Mouse (Mus musculus): ENCODE measurements around the gene Gm28557. TPM values are rescaled to one million over a fixed set of nuclear protein-coding genes. Genes with fewer than 3 reads are reported as not detected.

Gene Gm28557
- polyA plus RNA-seq, 1 experiment = 5.8 TPM

- Histone ChIP-seq H3K9ac (ENCODE audit: low read depth, poor library complexity, severe bottlenecking) (no peak overlapping the region), H3K9me3 (replicated peaks; ENCODE audit: control insufficient read depth, insufficient read depth, low read length, poor library complexity, severe bottlenecking) (peaks cover 10% of the 10 kb centered on the region; the same call in 1 of the 2 replicates), H3K36me3 (ENCODE audit: control insufficient read depth, insufficient read depth, low read length, poor library complexity, severe bottlenecking) (no peaks in the 10 kb centered on the region), H3K27ac (ENCODE audit: insufficient read depth, low read length) (no peak overlapping the region), H3K4me3 (ENCODE audit: low read depth, low read length) (no peak overlapping the region), H3K4me1 (ENCODE audit: control insufficient read depth, insufficient read depth, low read length) (no peaks in the 10 kb centered on the region), H3K27me3 (ENCODE audit: control insufficient read depth, insufficient read depth, low read length, poor library complexity, severe bottlenecking) (no peaks in the 10 kb centered on the region)
- no peak for TF ChIP-seq CTCF (IDR thresholded peaks at IDR 0.05; ENCODE audit: low read depth, low read length)
- TF ChIP-seq EP300 (IDR thresholded peaks at IDR 0.05; ENCODE audit: insufficient read depth, low read depth, low read length) = no peak
- TF ChIP-seq POLR2A (IDR thresholded peaks at IDR 0.05; ENCODE audit: insufficient read depth, low read length) = no peak
Measured at GRCm38 (mm10) chr13:67113287-67113686, 4.9 kb upstream of the Gm28557 start.

- TF ChIP-seq POLR2A (IDR thresholded peaks at IDR 0.05; ENCODE audit: insufficient read depth, low read length) = no peak
- Histone ChIP-seq H3K27ac (ENCODE audit: insufficient read depth, low read length) (no peak overlapping the region), H3K4me1 (ENCODE audit: control insufficient read depth, insufficient read depth, low read length) (no peaks in the 10 kb centered on the region), H3K4me3 (ENCODE audit: low read depth, low read length) (no peak overlapping the region), H3K27me3 (ENCODE audit: control insufficient read depth, insufficient read depth, low read length, poor library complexity, severe bottlenecking) (no peaks in the 10 kb centered on the region), H3K36me3 (ENCODE audit: control insufficient read depth, insufficient read depth, low read length, poor library complexity, severe bottlenecking) (no peaks in the 10 kb centered on the region), H3K9ac (ENCODE audit: low read depth, poor library complexity, severe bottlenecking) (no peak overlapping the region), H3K9me3 (replicated peaks; ENCODE audit: control insufficient read depth, insufficient read depth, low read length, poor library complexity, severe bottlenecking) (peaks cover 10% of the 10 kb centered on the region; the same call in 1 of the 2 replicates)
Measured at GRCm38 (mm10) chr13:67112096-67112495, 3.7 kb upstream of the Gm28557 start.

- no peak for TF ChIP-seq POLR2A (IDR thresholded peaks at IDR 0.05; ENCODE audit: insufficient read depth, low read length)
- peak; percentile 35 for TF ChIP-seq CTCF (IDR thresholded peaks at IDR 0.05; ENCODE audit: low read depth, low read length)
- no peak overlapping the region for H3K27ac ChIP-seq (ENCODE audit: insufficient read depth, low read length)
- H3K4me1 ChIP-seq (ENCODE audit: control insufficient read depth, insufficient read depth, low read length) = no peaks in the 10 kb centered on the region
- no peaks in the 10 kb centered on the region for H3K36me3 ChIP-seq (ENCODE audit: control insufficient read depth, insufficient read depth, low read length, poor library complexity, severe bottlenecking)
- no peak overlapping the region for H3K4me3 ChIP-seq (ENCODE audit: low read depth, low read length)
- no peaks in the 10 kb centered on the region for H3K9me3 ChIP-seq (replicated peaks; ENCODE audit: control insufficient read depth, insufficient read depth, low read length, poor library complexity, severe bottlenecking)
- H3K27me3 ChIP-seq (ENCODE audit: control insufficient read depth, insufficient read depth, low read length, poor library complexity, severe bottlenecking) = no peaks in the 10 kb centered on the region
- H3K9ac ChIP-seq (ENCODE audit: low read depth, poor library complexity, severe bottlenecking) = no peak overlapping the region
Measured at GRCm38 (mm10) chr13:67108821-67109206, 410 bp upstream of the Gm28557 start.

- Histone ChIP-seq H3K4me1 (ENCODE audit: control insufficient read depth, insufficient read depth, low read length) (no peaks in the 10 kb centered on the region), H3K36me3 (ENCODE audit: control insufficient read depth, insufficient read depth, low read length, poor library complexity, severe bottlenecking) (no peaks in the 10 kb centered on the region), H3K27ac (ENCODE audit: insufficient read depth, low read length) (no peak overlapping the region), H3K27me3 (ENCODE audit: control insufficient read depth, insufficient read depth, low read length, poor library complexity, severe bottlenecking) (no peaks in the 10 kb centered on the region), H3K4me3 (ENCODE audit: low read depth, low read length) (peak overlapping the region; percentile 98), H3K9ac (ENCODE audit: low read depth, poor library complexity, severe bottlenecking) (peak overlapping the region; percentile 74), H3K9me3 (replicated peaks; ENCODE audit: control insufficient read depth, insufficient read depth, low read length, poor library complexity, severe bottlenecking) (no peaks in the 10 kb centered on the region)
- TF ChIP-seq EP300 (IDR thresholded peaks at IDR 0.05; ENCODE audit: insufficient read depth, low read depth, low read length) (no peak), POLR2A (IDR thresholded peaks at IDR 0.05; ENCODE audit: insufficient read depth, low read length) (no peak), CTCF (IDR thresholded peaks at IDR 0.05; ENCODE audit: low read depth, low read length) (no peak)
Measured at GRCm38 (mm10) chr13:67107681-67108080, 723 bp downstream of the Gm28557 start.

GRCm38 (mm10) chr13:67097876-67098275 is 10.5 kb downstream of the Gm28557 start, which contains the start of gene Zfp708:
Zfp708 (minus strand) TSS chr13:67097976.
- TF ChIP-seq CTCF (IDR thresholded peaks at IDR 0.05; ENCODE audit: low read depth, low read length) (no peak), EP300 (IDR thresholded peaks at IDR 0.05; ENCODE audit: insufficient read depth, low read depth, low read length) (no peak), POLR2A (IDR thresholded peaks at IDR 0.05; ENCODE audit: insufficient read depth, low read length) (no peak)
- H3K27me3 ChIP-seq (ENCODE audit: control insufficient read depth, insufficient read depth, low read length, poor library complexity, severe bottlenecking) = no peaks in the 10 kb centered on the region
- H3K27ac ChIP-seq (ENCODE audit: insufficient read depth, low read length) = no peak within 1 kb of the TSS
- H3K9me3 ChIP-seq (replicated peaks; ENCODE audit: control insufficient read depth, insufficient read depth, low read length, poor library complexity, severe bottlenecking) = no peaks in the 10 kb centered on the region
- H3K9ac ChIP-seq (ENCODE audit: low read depth, poor library complexity, severe bottlenecking) = no peak within 1 kb of the TSS
- H3K36me3 ChIP-seq (ENCODE audit: control insufficient read depth, insufficient read depth, low read length, poor library complexity, severe bottlenecking) = peaks cover 15% of the 10 kb centered on the region
- H3K4me3 ChIP-seq (ENCODE audit: low read depth, low read length) = no peak within 1 kb of the TSS
- H3K4me1 ChIP-seq (ENCODE audit: control insufficient read depth, insufficient read depth, low read length) = no peaks in the 10 kb centered on the region

- no peak overlapping the region for H3K4me3 ChIP-seq (ENCODE audit: low read depth, low read length)
- H3K4me1 ChIP-seq (ENCODE audit: control insufficient read depth, insufficient read depth, low read length) = no peaks in the 10 kb centered on the region
- H3K9me3 ChIP-seq (replicated peaks; ENCODE audit: control insufficient read depth, insufficient read depth, low read length, poor library complexity, severe bottlenecking) = no peaks in the 10 kb centered on the region
- no peak overlapping the region for H3K9ac ChIP-seq (ENCODE audit: low read depth, poor library complexity, severe bottlenecking)
- TF ChIP-seq EP300 (IDR thresholded peaks at IDR 0.05; ENCODE audit: insufficient read depth, low read depth, low read length) = no peak
- no peak for TF ChIP-seq CTCF (IDR thresholded peaks at IDR 0.05; ENCODE audit: low read depth, low read length)
- no peak for TF ChIP-seq POLR2A (IDR thresholded peaks at IDR 0.05; ENCODE audit: insufficient read depth, low read length)
- H3K27ac ChIP-seq (ENCODE audit: insufficient read depth, low read length) = no peak overlapping the region
- H3K36me3 ChIP-seq (ENCODE audit: control insufficient read depth, insufficient read depth, low read length, poor library complexity, severe bottlenecking) = no peaks in the 10 kb centered on the region; the same call in 1 of the 2 replicates
- no peaks in the 10 kb centered on the region for H3K27me3 ChIP-seq (ENCODE audit: control insufficient read depth, insufficient read depth, low read length, poor library complexity, severe bottlenecking)
Measured at GRCm38 (mm10) chr13:67090154-67090553, 18.2 kb downstream of the Gm28557 start.
